Mouse (Mus musculus) liver, postnatal 0 days (tissue): ENCODE measurements around the gene Dgcr6. TPM values are rescaled to one million over a fixed set of nuclear protein-coding genes. Genes with fewer than 3 reads are reported as not detected.

Experiments
- ATAC-seq: fragments of 200-750 bp; cut with Nextera tagmentation; 2 replicates; pipeline ENCODE4 v1.8.0; 2017; ENCODE audit warnings: mild to moderate bottlenecking, moderate library complexity
- DNase-seq: peaks from one replicate; pipeline ENCODE4 v3.0.0-alpha.2; 2016
- H3K27ac ChIP-seq: fragments of 300-500 bp; sonication (generic); 2 replicates; pipeline ENCODE4 v1.5.1; 2014; ENCODE audit warnings: antibody characterized with exemption, moderate library complexity, mild to moderate bottlenecking, low read depth
- H3K27me3 ChIP-seq: fragments of 300-500 bp; sonication (generic); 2 replicates; pipeline ENCODE4 v1.6.1; 2014; ENCODE audit warnings: low read length, control low read depth, mixed read lengths; ENCODE audit not compliant: insufficient read depth
- H3K36me3 ChIP-seq: fragments of 300-500 bp; sonication (generic); replicated peaks from 2 replicates; pipeline ENCODE4 v1.6.1; 2014; ENCODE audit warnings: mild to moderate bottlenecking, control low read depth, low read length, moderate library complexity, mixed read lengths; ENCODE audit not compliant: insufficient read depth
- H3K4me1 ChIP-seq: fragments of 300-500 bp; sonication (generic); 2 replicates; pipeline ENCODE4 v1.6.1; 2014; ENCODE audit warnings: antibody characterized with exemption, mild to moderate bottlenecking, control low read depth; ENCODE audit not compliant: insufficient read depth
- H3K4me2 ChIP-seq: fragments of 300-500 bp; sonication (generic); 2 replicates; pipeline ENCODE4 v1.6.1; 2014; ENCODE audit warnings: low read depth, mild to moderate bottlenecking, low read length, moderate library complexity, mixed read lengths
- H3K4me3 ChIP-seq: fragments of 300-500 bp; sonication (generic); 2 replicates; pipeline ENCODE4 v1.5.1; 2014; ENCODE audit warnings: low read depth, low read length
- H3K9ac ChIP-seq: fragments of 300-500 bp; sonication (generic); replicated peaks from 2 replicates; pipeline ENCODE4 v1.6.1; 2014; ENCODE audit warnings: mild to moderate bottlenecking, moderate library complexity
- H3K9me3 ChIP-seq: fragments of 300-500 bp; sonication (generic); 2 replicates; pipeline ENCODE4 v1.6.1; 2016; ENCODE audit warnings: mild to moderate bottlenecking, control low read depth, low read length, mixed read lengths
- CTCF ChIP-seq: sonication (generic); IDR thresholded peaks from 2 replicates; pipeline ENCODE4 v1.5.1; 2016; ENCODE audit warnings: antibody characterized with exemption, low read depth
- EP300 ChIP-seq: IDR thresholded peaks from 2 replicates; pipeline ENCODE4 v1.6.1; 2016; ENCODE audit warnings: antibody characterized with exemption, low read depth, mild to moderate bottlenecking
- WGBS: fragments of 180-500 bp; shearing (Covaris S2); extraction: QIAGEN DNeasy Blood & Tissue Kit; methylation state at CpG from one replicate; pipeline ENCODE4 v1.1.7; 2014; ENCODE audit not compliant: insufficient replicate concordance; 5-methylcytosine and 5-hydroxymethylcytosine counted together
- polyA plus RNA-seq: library from polyadenylated mRNA; unstranded; fragments of >200 nt; fragmentation: Nextera tagmentation; extraction: Ambion mirVana; gene quantifications from 2 replicates; pipeline ENCODE4 v1.2.1, GENCODE M21; 2015

The Dgcr6 gene
- polyA plus RNA-seq, 1 experiment from 2014 or later = 23.2 TPM

- Histone ChIP-seq H3K9ac (no peak overlapping the region), H3K27me3 (no peaks in the 10 kb centered on the region), H3K4me3 (no peak overlapping the region), H3K9me3 (no peaks in the 10 kb centered on the region), H3K4me1 (no peaks in the 10 kb centered on the region; the same call in 1 of the 2 replicates), H3K36me3 (peaks cover 12% of the 10 kb centered on the region; the same call in 1 of the 2 replicates), H3K4me2 (no peak overlapping the region), H3K27ac (peak overlapping the region; percentile 48; the same call in 1 of the 2 replicates)
- ATAC-seq = no peak
- no peak for DNase-seq
- WGBS = 76% methylated on average over 5 of the region's 5 CpGs
- no peak for TF ChIP-seq EP300
- no peak for TF ChIP-seq CTCF
Measured at GRCm38 (mm10) chr16:18074611-18075010, 22.0 kb downstream of the Dgcr6 start.

GRCm38 (mm10) chr16:18075201-18075600, 22.5 kb downstream of the Dgcr6 start:
- no peak for ATAC-seq

GRCm38 (mm10) chr16:18078314-18079015, 25.8 kb downstream of the Dgcr6 start:
- ATAC-seq = no peak
- TF ChIP-seq EP300 = no peak
- TF ChIP-seq CTCF = no peak
- 74% methylated on average over 5 of the region's 5 CpGs for WGBS

More at GRCm38 (mm10) chr16:18075201-18075600, 22.5 kb downstream of the Dgcr6 start:
- peak overlapping the region; percentile 48; the same call in 1 of the 2 replicates for H3K27ac ChIP-seq
- 46% methylated on average over 3 of the region's 3 CpGs for WGBS
- H3K4me1 ChIP-seq = no peaks in the 10 kb centered on the region; the same call in 1 of the 2 replicates
- H3K9ac ChIP-seq = no peak overlapping the region
- H3K27me3 ChIP-seq = no peaks in the 10 kb centered on the region
- H3K36me3 ChIP-seq = peaks cover 12% of the 10 kb centered on the region; the same call in 1 of the 2 replicates
- DNase-seq = no peak
- TF ChIP-seq CTCF (no peak), EP300 (no peak)
- H3K9me3 ChIP-seq = no peaks in the 10 kb centered on the region
- no peak overlapping the region for H3K4me3 ChIP-seq
- H3K4me2 ChIP-seq = no peak overlapping the region

GRCm38 (mm10) chr16:18079300-18079699, 26.6 kb downstream of the Dgcr6 start:
- Histone ChIP-seq H3K4me1 (peaks cover 7% of the 10 kb centered on the region), H3K9ac (no peak overlapping the region), H3K9me3 (no peaks in the 10 kb centered on the region), H3K27me3 (no peaks in the 10 kb centered on the region), H3K27ac (no peak overlapping the region), H3K4me3 (no peak overlapping the region), H3K4me2 (no peak overlapping the region), H3K36me3 (peaks cover 3% of the 10 kb centered on the region; the same call in 1 of the 2 replicates)
- ATAC-seq = no peak
- WGBS = 89% methylated on average over 2 of the region's 2 CpGs
- DNase-seq = no peak
- TF ChIP-seq EP300 (no peak), CTCF (no peak)

More at GRCm38 (mm10) chr16:18078314-18079015, 25.8 kb downstream of the Dgcr6 start:
- Histone ChIP-seq H3K4me3 (no peak overlapping the region), H3K27ac (no peak overlapping the region), H3K36me3 (peaks cover 3% of the 10 kb centered on the region; the same call in 1 of the 2 replicates), H3K9me3 (no peaks in the 10 kb centered on the region), H3K27me3 (no peaks in the 10 kb centered on the region), H3K9ac (no peak overlapping the region), H3K4me1 (peaks cover 7% of the 10 kb centered on the region), H3K4me2 (no peak overlapping the region)
- DNase-seq = no peak

- Histone ChIP-seq H3K27me3 (no peaks in the 10 kb centered on the region), H3K9me3 (no peaks in the 10 kb centered on the region), H3K36me3 (peaks cover 3% of the 10 kb centered on the region; the same call in 1 of the 2 replicates), H3K4me1 (peaks cover 7% of the 10 kb centered on the region), H3K27ac (no peak overlapping the region), H3K4me2 (no peak overlapping the region), H3K9ac (no peak overlapping the region), H3K4me3 (no peak overlapping the region)
- TF ChIP-seq EP300 = no peak
- TF ChIP-seq CTCF = no peak
- WGBS = 76% methylated on average over 7 of the region's 7 CpGs
- DNase-seq (no peak), ATAC-seq (no peak)
Measured at GRCm38 (mm10) chr16:18080171-18080570, 27.5 kb downstream of the Dgcr6 start.

- Histone ChIP-seq H3K36me3 (peaks cover 3% of the 10 kb centered on the region; the same call in 1 of the 2 replicates), H3K9ac (no peak overlapping the region), H3K27me3 (no peaks in the 10 kb centered on the region), H3K9me3 (no peaks in the 10 kb centered on the region), H3K27ac (no peak overlapping the region), H3K4me3 (no peak overlapping the region), H3K4me1 (peaks cover 7% of the 10 kb centered on the region), H3K4me2 (no peak overlapping the region)
- ATAC-seq (peak; percentile 55; the same call in 1 of the 2 replicates), DNase-seq (no peak)
- TF ChIP-seq CTCF (peak; percentile 48), EP300 (no peak)
- WGBS = 72% methylated on average over 10 of the region's 10 CpGs
Measured at GRCm38 (mm10) chr16:18081149-18081827, 28.6 kb downstream of the Dgcr6 start.
